ENCODE assay signal across 8 mouse cellular contexts in genomic region chr2:181918501-181918900, GRCm38 (mm10). TPM values are rescaled to one million over a fixed set of nuclear protein-coding genes. Genes with fewer than 3 reads are reported as not detected.
DNase-seq lines count a peak whose midpoint lies in the region; ATAC-seq and TF ChIP-seq lines count a peak whose summit lies in the region.

No protein-coding gene starts in this region.

- H3K27ac ChIP-seq in gastrocnemius, adult 2 months = no peak overlapping the region
- no peak overlapping the region for H3K27ac ChIP-seq in spleen, adult 2 months (ENCODE audit: insufficient read depth, low read length)
- no peak overlapping the region for H3K27ac ChIP-seq in embryonic facial prominence, embryonic 14.5 days (replicated peaks; ENCODE audit: low read depth, low read length)

- no peaks in the 10 kb centered on the region for H3K27me3 ChIP-seq in spleen, adult 2 months (ENCODE audit: control insufficient read depth, insufficient read depth, low read length)
- H3K27me3 ChIP-seq in embryonic facial prominence, embryonic 14.5 days (replicated peaks; ENCODE audit: control insufficient read depth, insufficient read depth, low read length) = no peaks in the 10 kb centered on the region

- no peaks in the 10 kb centered on the region for H3K36me3 ChIP-seq in spleen, adult 2 months (ENCODE audit: control insufficient read depth, insufficient read depth, low read length)
- no peaks in the 10 kb centered on the region for H3K36me3 ChIP-seq in embryonic facial prominence, embryonic 14.5 days (ENCODE audit: control insufficient read depth, insufficient read depth, low read length)

- no peak overlapping the region for H3K9ac ChIP-seq in embryonic facial prominence, embryonic 14.5 days (ENCODE audit: low read depth, low read length)

- H3K4me2 ChIP-seq in embryonic facial prominence, embryonic 14.5 days (ENCODE audit: low read depth, low read length) = no peak overlapping the region

- peak; percentile 13 for DNase-seq in gastrocnemius, adult 18-20 months (ENCODE audit: low spot score)
- DNase-seq in gastrocnemius, adult 2 months = no peak
- peak; percentile 34 to 42 for DNase-seq in spleen, adult 2 months (ENCODE audit: low read depth in 1 of 2, low spot score in 2 of 2)
- no peak for DNase-seq in spleen, adult 12 weeks (ENCODE audit: low spot score)
- peak; percentile 33 for DNase-seq in embryonic facial prominence, embryonic 14.5 days (ENCODE audit: low spot score)
- DNase-seq in induced T-regulatory cell, adult 2 months (ENCODE audit: low read depth) = peak; percentile 48
- DNase-seq in layer of hippocampus, adult 18-20 months (ENCODE audit: low spot score in 2 of 2) = no peak

- H3K4me3 ChIP-seq in gastrocnemius, adult 2 months = no peak overlapping the region
- H3K4me3 ChIP-seq in spleen, adult 2 months (ENCODE audit: extremely low read depth, insufficient read depth, insufficient read length) = no peak overlapping the region
- no peak overlapping the region for H3K4me3 ChIP-seq in embryonic facial prominence, embryonic 14.5 days (ENCODE audit: low read depth, low read length)

- no peak for TF ChIP-seq CTCF in gastrocnemius, adult 2 months (IDR thresholded peaks at IDR 0.05)
- TF ChIP-seq CTCF in spleen, adult 2 months (IDR thresholded peaks at IDR 0.05; ENCODE audit: extremely low read depth, insufficient read depth, insufficient read length, insufficient replicate concordance) = no peak

- H3K4me1 ChIP-seq in spleen, adult 2 months (ENCODE audit: control insufficient read depth, insufficient read depth, insufficient read length) = no peaks in the 10 kb centered on the region
- no peaks in the 10 kb centered on the region for H3K4me1 ChIP-seq in embryonic facial prominence, embryonic 14.5 days (ENCODE audit: control insufficient read depth, insufficient read depth, low read length)

- WGBS in spleen, adult 2 months = 47% methylated on average over 3 of the region's 3 CpGs
- 49% methylated on average over 3 of the region's 3 CpGs for WGBS in embryonic facial prominence, embryonic 14.5 days

- no peaks in the 10 kb centered on the region for H3K9me3 ChIP-seq in embryonic facial prominence, embryonic 14.5 days (ENCODE audit: control insufficient read depth, low read length)

- intact Hi-C loops in gastrocnemius, adult 2 months (cut with DNase I) = no loop called here

- no peak for TF ChIP-seq POLR2A in spleen, adult 2 months (IDR thresholded peaks at IDR 0.05; ENCODE audit: low read depth, low read length)

- peak; percentile 92 for ATAC-seq in embryonic facial prominence, embryonic 14.5 days (ENCODE audit: low read depth)
- ATAC-seq in monocyte, adult 5-6 weeks (replicated peaks; ENCODE audit: insufficient number of reproducible peaks, low FRiP score, low TSS enrichment, poor library complexity, severe bottlenecking) = peak; percentile 99

RNA-seq across cellular contexts. Expression of gene Polr3k, which starts 54.4 kb away (rescaled TPM):
- 10 to 100 TPM in 1 of 2 experiments, 1 to 10 TPM in 1; 8.5 to 10.8 TPM for total RNA-seq in gastrocnemius, adult 18-20 months (2021)
- total RNA-seq in gastrocnemius, adult 2 months (2021) = 10 to 100 TPM in 1 of 2 experiments, 1 to 10 TPM in 1; 9.4 to 10.0 TPM
- 2.8 and 3.2 TPM in 2 replicates for polyA plus RNA-seq in spleen, adult 2 months (2012; rRNA removed)
- 55.1 and 59.1 TPM in 2 replicates for polyA plus RNA-seq in embryonic facial prominence, embryonic 14.5 days (2014; fragmentation: Nextera tagmentation; extraction: Ambion mirVana)
- total RNA-seq in monocyte, adult 5-6 weeks (2017) = 20.3 to 27.7 TPM (median 24.9 TPM) in 3 replicates
- 10 to 100 TPM; 27.3 to 30.2 TPM for total RNA-seq in layer of hippocampus, adult 18-20 months (2021)

Comparison
In these comparisons a context has a peak if more than half of its experiments do, and no peak if none do; other contexts are left out.
1. DNase-seq: peak in gastrocnemius, adult 18-20 months (single experiment), spleen, adult 2 months (2 of 2), embryonic facial prominence, embryonic 14.5 days (single experiment) and induced T-regulatory cell, adult 2 months (single experiment); none in gastrocnemius, adult 2 months (single experiment), spleen, adult 12 weeks (single experiment) and layer of hippocampus, adult 18-20 months (0 of 2).